In genomic region chr8:54508814-54509213, GRCm38 (mm10) we compare ENCODE assay signal across 7 mouse cellular contexts. TPM values are rescaled to one million over a fixed set of nuclear protein-coding genes. Genes with fewer than 3 reads are reported as not detected.
DNase-seq lines count a peak whose midpoint lies in the region; ATAC-seq and TF ChIP-seq lines count a peak whose summit lies in the region.

No protein-coding gene starts in this region.

- no peak for ATAC-seq in megakaryocyte, adult 5-6 weeks (ENCODE audit: poor library complexity, severe bottlenecking)
- ATAC-seq in hindbrain, embryonic 11.5 days (ENCODE audit: low FRiP score) = peak; percentile 69
- no peak for ATAC-seq in liver, postnatal 0 days
- no peak for ATAC-seq in stomach, postnatal 0 days (ENCODE audit: low FRiP score, low TSS enrichment)

- H3K27me3 ChIP-seq in megakaryocyte, embryonic 14.5 days (replicated peaks) = no peaks in the 10 kb centered on the region
- no peaks in the 10 kb centered on the region for H3K27me3 ChIP-seq in hindbrain, embryonic 11.5 days (ENCODE audit: control insufficient read depth, insufficient read depth, low read length)
- H3K27me3 ChIP-seq in liver, postnatal 0 days (ENCODE audit: insufficient read depth, low read length) = no peaks in the 10 kb centered on the region
- no peaks in the 10 kb centered on the region for H3K27me3 ChIP-seq in stomach, postnatal 0 days (ENCODE audit: control insufficient read depth, insufficient read depth, low read length)

- peak; percentile 41 for DNase-seq in hindbrain, embryonic 11.5 days (ENCODE audit: low spot score)
- DNase-seq in liver, postnatal 0 days = no peak
- no peak for DNase-seq in stomach, postnatal 0 days (ENCODE audit: low spot score)
- no peak for DNase-seq in urinary bladder, postnatal 25 days (ENCODE audit: low spot score)
- DNase-seq in kidney, adult 18-20 months = no peak

- TF ChIP-seq EP300 in liver, postnatal 0 days (IDR thresholded peaks at IDR 0.05; ENCODE audit: low read depth) = no peak
- TF ChIP-seq EP300 in stomach, postnatal 0 days (optimal IDR thresholded peaks at IDR 0.05) = no peak

- H3K4me3 ChIP-seq in megakaryocyte, embryonic 14.5 days (replicated peaks) = peak overlapping the region; percentile 84
- peak overlapping the region; percentile 31 for H3K4me3 ChIP-seq in hindbrain, embryonic 11.5 days (ENCODE audit: low read depth, low read length)
- H3K4me3 ChIP-seq in liver, postnatal 0 days (ENCODE audit: low read depth, low read length) = peak overlapping the region; percentile 15; the same call in 1 of the 2 replicates
- H3K4me3 ChIP-seq in stomach, postnatal 0 days (ENCODE audit: low read depth, low read length) = no peak overlapping the region

- peak overlapping the region; percentile 36 for H3K4me2 ChIP-seq in hindbrain, embryonic 11.5 days (replicated peaks; ENCODE audit: low read depth, low read length)
- peak overlapping the region; percentile 58 for H3K4me2 ChIP-seq in liver, postnatal 0 days (ENCODE audit: low read depth, low read length)
- peak overlapping the region; percentile 40 for H3K4me2 ChIP-seq in stomach, postnatal 0 days (replicated peaks; ENCODE audit: low read depth)

- peaks cover 56% of the 10 kb centered on the region for H3K4me1 ChIP-seq in megakaryocyte, embryonic 14.5 days
- no peaks in the 10 kb centered on the region for H3K4me1 ChIP-seq in hindbrain, embryonic 11.5 days (replicated peaks; ENCODE audit: control insufficient read depth, insufficient read depth, low read length)
- peaks cover 4% of the 10 kb centered on the region; the same call in 1 of the 2 replicates for H3K4me1 ChIP-seq in liver, postnatal 0 days (ENCODE audit: insufficient read depth)
- H3K4me1 ChIP-seq in stomach, postnatal 0 days (replicated peaks; ENCODE audit: control insufficient read depth, insufficient read depth) = no peaks in the 10 kb centered on the region

- no peaks in the 10 kb centered on the region for H3K9me3 ChIP-seq in megakaryocyte, embryonic 14.5 days
- no peaks in the 10 kb centered on the region for H3K9me3 ChIP-seq in hindbrain, embryonic 11.5 days (ENCODE audit: control insufficient read depth, low read length)
- H3K9me3 ChIP-seq in liver, postnatal 0 days (ENCODE audit: low read length) = no peaks in the 10 kb centered on the region
- no peaks in the 10 kb centered on the region for H3K9me3 ChIP-seq in stomach, postnatal 0 days (ENCODE audit: control insufficient read depth, low read length)

- H3K27ac ChIP-seq in hindbrain, embryonic 11.5 days (ENCODE audit: low read depth, low read length) = no peak overlapping the region
- H3K27ac ChIP-seq in liver, postnatal 0 days (ENCODE audit: low read depth) = no peak overlapping the region
- no peak overlapping the region for H3K27ac ChIP-seq in stomach, postnatal 0 days (replicated peaks)

- no peak for TF ChIP-seq CTCF in liver, postnatal 0 days (IDR thresholded peaks at IDR 0.05; ENCODE audit: low read depth)
- no peak for TF ChIP-seq CTCF in stomach, postnatal 0 days (IDR thresholded peaks at IDR 0.05; ENCODE audit: low read depth)

- H3K36me3 ChIP-seq in megakaryocyte, embryonic 14.5 days (replicated peaks; ENCODE audit: low read length) = no peaks in the 10 kb centered on the region
- no peaks in the 10 kb centered on the region for H3K36me3 ChIP-seq in hindbrain, embryonic 11.5 days (ENCODE audit: control insufficient read depth, insufficient read depth, low read length)
- H3K36me3 ChIP-seq in liver, postnatal 0 days (replicated peaks; ENCODE audit: insufficient read depth, low read length) = no peaks in the 10 kb centered on the region
- no peaks in the 10 kb centered on the region for H3K36me3 ChIP-seq in stomach, postnatal 0 days (ENCODE audit: control insufficient read depth, insufficient read depth, low read length)

- WGBS in hindbrain, embryonic 11.5 days = 6% methylated on average over 9 of the region's 11 CpGs
- 6% methylated on average over 9 of the region's 11 CpGs for WGBS in liver, postnatal 0 days (ENCODE audit: insufficient replicate concordance)
- 3% methylated on average over 9 of the region's 11 CpGs for WGBS in stomach, postnatal 0 days

- H3K9ac ChIP-seq in hindbrain, embryonic 11.5 days (ENCODE audit: low read depth, low read length) = no peak overlapping the region
- no peak overlapping the region for H3K9ac ChIP-seq in liver, postnatal 0 days (replicated peaks)
- H3K9ac ChIP-seq in stomach, postnatal 0 days (ENCODE audit: low read length) = no peak overlapping the region

RNA-seq across cellular contexts. Expression of gene Asb5, which starts 20.6 kb away (rescaled TPM):
- polyA plus RNA-seq in megakaryocyte, embryonic 14.5 days (2012; ENCODE audit: insufficient read depth, low replicate concordance) = 0.37 TPM in 1 of 2 replicates, not detected in the other
- 0.16 TPM in 1 of 2 replicates, not detected in the other for total RNA-seq in megakaryocyte, adult 5-6 weeks (2015)
- not detected in 2 replicates for total RNA-seq in megakaryocyte, adult 5-6 weeks (2017)
- polyA plus RNA-seq in hindbrain, embryonic 11.5 days (2014; fragmentation: Nextera tagmentation; extraction: Ambion mirVana) = 4.7 and 6.1 TPM in 2 replicates
- polyA plus RNA-seq in liver, postnatal 0 days (2015; fragmentation: Nextera tagmentation; extraction: Ambion mirVana) = 1.1 and 2.3 TPM in 2 replicates
- polyA plus RNA-seq in stomach, postnatal 0 days (2015; fragmentation: Nextera tagmentation; extraction: Ambion mirVana) = 3.8 and 4.2 TPM in 2 replicates

RNA-seq across cellular contexts. Expression of gene Spcs3, which starts 21.0 kb away (rescaled TPM):
- 23.3 and 30.1 TPM in 2 replicates for polyA plus RNA-seq in megakaryocyte, embryonic 14.5 days (2012; ENCODE audit: insufficient read depth, low replicate concordance)
- 117 and 126 TPM in 2 replicates for total RNA-seq in megakaryocyte, adult 5-6 weeks (2015)
- 86.8 and 99.4 TPM in 2 replicates for total RNA-seq in megakaryocyte, adult 5-6 weeks (2017)
- 80.2 and 82.6 TPM in 2 replicates for polyA plus RNA-seq in hindbrain, embryonic 11.5 days (2014; fragmentation: Nextera tagmentation; extraction: Ambion mirVana)
- 36.0 and 41.5 TPM in 2 replicates for polyA plus RNA-seq in liver, postnatal 0 days (2015; fragmentation: Nextera tagmentation; extraction: Ambion mirVana)
- polyA plus RNA-seq in stomach, postnatal 0 days (2015; fragmentation: Nextera tagmentation; extraction: Ambion mirVana) = 59.6 and 61.4 TPM in 2 replicates
